In genomic region chr16:20489233-20489632, GRCm38 (mm10) we compare ENCODE assay signal across 21 mouse cellular contexts.
"Had no signal": no experiment of that assay in that cellular context is flagged by ENCODE, and none has a peak within 500 bp of the region (broad histone marks: within the 10 kb centered on the region; RNA-seq: fewer than 3 reads in every experiment).

No protein-coding gene starts in this region.

- ATAC-seq: hindbrain, embryonic 16.5 days; hindbrain, postnatal 0 days; inflammation-experienced regulatory T-cells, adult 6 months; intestine, embryonic 15.5 days; intestine, embryonic 16.5 days; intestine, postnatal 0 days had no signal

- DNase-seq: heart, postnatal 10 days; heart, postnatal 14 days; heart, postnatal 4 days; kidney, adult 11 months; kidney, adult 18-20 months; kidney, adult 2 months; kidney, adult 8-10 months; kidney, adult 9 months; kidney, postnatal 10 days; kidney, postnatal 14 days; kidney, postnatal 25 days; kidney, postnatal 36 days; kidney, postnatal 4 days; layer of hippocampus, adult 9-11 months; layer of hippocampus, postnatal 36 days had no signal
